Mouse (Mus musculus) lung, adult 2 months (tissue): ENCODE measurements around the gene Dclre1a.

Experiments
- CTCF ChIP-seq: fragments of 200-500 bp; IDR thresholded peaks from 2 replicates; pipeline ENCODE4 v1.5.1; 2011; ENCODE audit warnings: mild to moderate bottlenecking, low read length, control low read depth; ENCODE audit not compliant: insufficient read depth
- POLR2A ChIP-seq: fragments of 200-500 bp; IDR thresholded peaks from 2 replicates; pipeline ENCODE4 v1.6.1; 2011; ENCODE audit warnings: low read depth, mild to moderate bottlenecking, control low read depth, low read length, borderline replicate concordance; ENCODE audit errors: extremely low read depth

DNA sequence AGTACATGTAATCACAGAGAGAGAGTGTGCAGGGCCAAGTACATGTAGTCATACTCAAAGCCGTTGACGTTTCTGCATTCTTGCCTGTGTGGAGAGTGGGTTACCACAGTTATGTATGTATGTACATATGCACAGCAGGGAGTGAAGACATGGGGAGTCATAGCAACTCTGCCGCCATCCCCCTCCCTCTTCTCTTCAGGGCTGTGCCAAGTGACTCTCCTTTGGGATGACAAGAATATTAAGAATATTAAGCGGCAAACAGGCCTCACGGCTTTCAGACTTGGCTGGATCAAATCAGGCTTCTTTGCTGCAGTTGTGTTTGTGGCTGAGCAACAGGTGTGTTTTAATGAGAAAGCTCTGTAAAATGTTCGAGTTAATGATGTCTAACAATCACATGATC is 58.4 kb downstream of the Dclre1a start:
- no peak for TF ChIP-seq CTCF
- no peak for TF ChIP-seq POLR2A
